Mouse (Mus musculus) heart, postnatal 0 days (tissue): ENCODE data around the gene Fam189a1. TPM values are rescaled to one million over a fixed set of nuclear protein-coding genes. Genes with fewer than 3 reads are reported as not detected.

Experiments used
- ATAC-seq: fragments of 200-750 bp; cut with Nextera tagmentation; 2 replicates; pipeline ENCODE4 v1.8.0; 2017; ENCODE audit warnings: low read depth, moderate number of reproducible peaks, moderate library complexity; ENCODE audit not compliant: insufficient read depth
- DNase-seq: peaks from one replicate; pipeline ENCODE4 v3.0.0-alpha.2; 2016; ENCODE audit warnings: low spot score
- H3K27ac ChIP-seq: fragments of 300-500 bp; sonication (generic); 2 replicates; pipeline ENCODE4 v1.5.1; 2014; ENCODE audit warnings: low read depth, mild to moderate bottlenecking
- H3K27me3 ChIP-seq: fragments of 300-500 bp; sonication (generic); 2 replicates; pipeline ENCODE4 v1.6.1; 2014; ENCODE audit warnings: low read length, mixed read lengths; ENCODE audit not compliant: control insufficient read depth, insufficient read depth
- H3K36me3 ChIP-seq: fragments of 300-500 bp; sonication (generic); replicated peaks from 2 replicates; pipeline ENCODE4 v1.6.1; 2014; ENCODE audit warnings: low read length, mixed read lengths; ENCODE audit not compliant: control insufficient read depth, insufficient read depth
- H3K4me1 ChIP-seq: fragments of 300-500 bp; sonication (generic); 2 replicates; pipeline ENCODE4 v1.6.1; 2014; ENCODE audit warnings: antibody characterized with exemption; ENCODE audit not compliant: control insufficient read depth, insufficient read depth
- H3K4me2 ChIP-seq: fragments of 300-500 bp; sonication (generic); 2 replicates; pipeline ENCODE4 v1.6.1; 2014; ENCODE audit warnings: low read depth, mild to moderate bottlenecking, low read length, moderate library complexity
- H3K4me3 ChIP-seq: fragments of 300-500 bp; sonication (generic); 2 replicates; pipeline ENCODE4 v1.5.1; 2014; ENCODE audit warnings: low read depth, low read length
- H3K9ac ChIP-seq: fragments of 300-500 bp; sonication (generic); replicated peaks from 2 replicates; pipeline ENCODE4 v1.6.1; 2014; ENCODE audit warnings: low read depth, low read length, mixed read lengths
- H3K9me3 ChIP-seq: fragments of 300-500 bp; sonication (generic); replicated peaks from 2 replicates; pipeline ENCODE4 v1.6.1; 2016; ENCODE audit warnings: low read length; ENCODE audit not compliant: control insufficient read depth
- CTCF ChIP-seq: IDR thresholded peaks from 2 replicates; pipeline ENCODE4 v1.5.1; 2016; ENCODE audit warnings: antibody characterized with exemption, control low read depth, low read depth
- EP300 ChIP-seq: IDR thresholded peaks from 2 replicates; pipeline ENCODE4 v1.6.1; 2016; ENCODE audit warnings: antibody characterized with exemption, low read depth
- WGBS: fragments of 180-500 bp; shearing (Covaris S2); extraction: QIAGEN DNeasy Blood & Tissue Kit; methylation state at CpG from one replicate; pipeline ENCODE4 v1.1.7; 2014; 5-methylcytosine and 5-hydroxymethylcytosine counted together
- polyA plus RNA-seq: library from polyadenylated mRNA; unstranded; fragments of >200 nt; fragmentation: Nextera tagmentation; extraction: Ambion mirVana; gene quantifications from 2 replicates; pipeline ENCODE4 v1.2.1, GENCODE M21; 2015
- total RNA-seq: library from RNA; depleted of rRNA; stranded (reverse); fragments of >200 nt; gene quantifications from 2 replicates; pipeline ENCODE4 v1.2.3, GENCODE M21; 2014; ENCODE audit warnings: low replicate concordance

The Fam189a1 gene
- total and polyA plus RNA-seq, 2 experiments from 2014 or later, result 0.11 to 0.42 TPM

DNA sequence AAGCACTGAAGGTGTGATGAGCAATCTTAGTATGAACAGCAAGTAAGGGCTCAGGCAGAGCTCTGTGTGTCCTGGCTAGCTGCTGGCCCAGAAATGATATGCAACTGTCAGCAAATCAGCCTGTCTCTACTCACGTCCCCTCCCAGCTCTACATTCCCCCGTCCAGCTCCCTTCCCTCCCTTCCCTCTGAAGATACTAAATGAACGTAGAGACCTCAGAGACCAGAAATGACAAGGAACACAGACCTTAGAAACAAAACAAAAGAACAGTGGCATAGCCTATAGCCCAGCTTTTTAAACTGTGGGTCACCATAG is 73.6 kb downstream of the Fam189a1 start:
- Histone ChIP-seq H3K27ac (no peak overlapping the region), H3K9ac (no peak overlapping the region), H3K4me2 (no peak overlapping the region), H3K9me3 (no peaks in the 10 kb centered on the region), H3K36me3 (no peaks in the 10 kb centered on the region), H3K4me1 (0 out of 2 replicates have a peak, but pooled peaks cover 5% of the 10 kb centered on the region), H3K27me3 (no peaks in the 10 kb centered on the region), H3K4me3 (no peak overlapping the region)
- no peak for TF ChIP-seq CTCF
- TF ChIP-seq EP300, result no peak
- 12% methylated on average over 3 of the region's 3 CpGs for WGBS
- ATAC-seq (no peak), DNase-seq (no peak)

DNA sequence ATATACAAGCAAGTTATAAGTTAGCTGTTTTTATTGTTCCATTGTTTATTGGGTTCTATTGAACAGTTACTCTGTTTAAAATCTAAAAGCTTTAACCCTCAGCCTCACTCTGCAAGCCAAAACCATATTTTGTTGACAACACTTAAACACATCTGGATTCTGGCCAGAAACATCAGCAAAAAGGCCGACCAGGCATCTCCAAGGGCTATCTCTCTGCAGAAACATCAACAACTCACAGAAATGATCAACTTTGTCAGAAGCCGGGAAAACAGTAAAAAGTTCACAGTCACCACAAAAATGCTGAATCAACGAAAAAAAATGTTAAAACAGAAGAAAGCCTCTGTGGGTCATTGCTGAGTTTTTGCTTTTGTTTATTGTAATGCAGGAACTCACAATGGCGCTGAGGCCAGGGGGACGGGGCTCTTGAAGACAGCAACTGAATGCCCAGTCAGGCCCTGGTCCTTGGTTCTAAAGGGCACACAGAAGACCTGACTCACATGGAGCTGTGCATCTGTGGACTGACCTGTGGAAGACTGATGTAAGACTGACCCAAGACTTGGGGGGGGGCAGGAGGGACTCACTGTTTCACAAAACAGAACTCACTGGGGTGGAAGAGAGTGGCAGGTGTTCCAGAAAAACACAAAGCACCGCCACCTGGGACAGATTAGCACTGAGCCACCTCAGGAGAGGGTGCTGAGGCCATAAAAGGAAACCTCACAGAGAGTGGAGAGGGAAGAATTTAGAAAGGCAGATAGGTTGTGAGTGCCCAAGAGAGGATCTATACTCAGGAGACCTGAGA is 74.2 kb downstream of the Fam189a1 start:
- Histone ChIP-seq H3K4me3 (no peak overlapping the region), H3K9me3 (no peaks in the 10 kb centered on the region), H3K9ac (no peak overlapping the region), H3K4me2 (no peak overlapping the region), H3K36me3 (no peaks in the 10 kb centered on the region), H3K27ac (no peak overlapping the region), H3K27me3 (no peaks in the 10 kb centered on the region), H3K4me1 (0 out of 2 replicates have a peak, but pooled peaks cover 5% of the 10 kb centered on the region)
- 42% methylated on average over 6 of the region's 6 CpGs for WGBS
- DNase-seq, result no peak
- no peak for ATAC-seq
- TF ChIP-seq EP300, result no peak
- TF ChIP-seq CTCF, result no peak

DNA sequence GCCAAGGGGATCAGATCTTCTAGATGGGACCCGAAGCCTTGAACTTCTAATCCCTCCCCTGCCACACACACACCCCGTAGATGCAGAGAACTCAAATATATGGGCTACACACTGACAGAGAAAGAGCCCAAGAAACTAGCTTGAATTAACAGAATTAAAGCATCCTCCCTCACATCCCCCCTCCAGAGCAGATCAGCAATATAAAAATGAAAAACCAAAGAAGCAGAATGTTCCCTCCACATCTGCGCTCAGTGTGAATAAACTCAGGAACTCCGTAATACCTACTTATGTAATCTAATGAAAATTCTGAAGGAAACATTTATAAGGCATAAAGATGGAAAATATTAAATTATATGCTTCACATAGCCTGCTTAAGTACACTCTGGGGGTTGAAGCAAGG is 80.2 kb downstream of the Fam189a1 start:
- Histone ChIP-seq H3K4me1 (no peaks in the 10 kb centered on the region), H3K4me3 (no peak overlapping the region), H3K9me3 (0 out of 2 replicates have a peak, but pooled peaks cover 2% of the 10 kb centered on the region), H3K36me3 (no peaks in the 10 kb centered on the region), H3K4me2 (no peak overlapping the region), H3K27me3 (no peaks in the 10 kb centered on the region), H3K27ac (no peak overlapping the region), H3K9ac (no peak overlapping the region)
- ATAC-seq (no peak), DNase-seq (no peak)
- WGBS, result 85% methylated on average over 4 of the region's 4 CpGs
- no peak for TF ChIP-seq EP300
- TF ChIP-seq CTCF, result no peak

DNA sequence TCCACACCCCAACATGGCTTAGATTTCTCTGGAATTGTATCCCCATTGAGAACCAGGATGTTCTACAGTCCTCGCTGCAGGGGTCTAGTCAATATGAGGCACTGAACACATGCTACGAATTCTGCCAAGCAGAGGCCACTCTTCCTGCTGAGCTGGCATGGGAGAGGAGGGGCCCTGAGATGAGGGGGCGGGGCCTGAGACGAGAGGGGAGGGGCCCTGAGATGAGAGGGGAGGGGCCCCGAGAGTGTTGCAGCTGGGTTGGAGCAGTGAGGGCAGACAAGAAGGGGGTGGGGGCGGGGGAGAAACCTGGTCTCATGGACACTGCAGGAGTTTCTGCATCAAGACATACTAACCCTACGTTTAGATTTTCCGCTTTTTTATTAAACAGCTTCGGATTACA is 82.2 kb downstream of the Fam189a1 start:
- no peak for DNase-seq
- TF ChIP-seq CTCF (no peak), EP300 (no peak)
- ATAC-seq, result no peak
- Histone ChIP-seq H3K36me3 (no peaks in the 10 kb centered on the region), H3K27me3 (no peaks in the 10 kb centered on the region), H3K9ac (no peak overlapping the region), H3K4me3 (no peak overlapping the region), H3K4me1 (no peaks in the 10 kb centered on the region), H3K9me3 (0 out of 2 replicates have a peak, but pooled peaks cover 5% of the 10 kb centered on the region), H3K4me2 (no peak overlapping the region), H3K27ac (no peak overlapping the region)
- 40% methylated on average over 9 of the region's 9 CpGs for WGBS

- ATAC-seq (no peak), DNase-seq (peak; percentile 19)
- WGBS, result 28% methylated on average over 6 of the region's 6 CpGs
- H3K9ac ChIP-seq, result no peak overlapping the region
- TF ChIP-seq CTCF (peak; percentile 73), EP300 (no peak)
- H3K4me2 ChIP-seq, result no peak overlapping the region
- 0 out of 2 replicates have a peak, but pooled peaks cover 5% of the 10 kb centered on the region for H3K9me3 ChIP-seq
- H3K27ac ChIP-seq, result no peak overlapping the region
- no peaks in the 10 kb centered on the region for H3K4me1 ChIP-seq
- no peaks in the 10 kb centered on the region for H3K27me3 ChIP-seq
- H3K4me3 ChIP-seq, result no peak overlapping the region
- H3K36me3 ChIP-seq, result no peaks in the 10 kb centered on the region
Observed at GRCm38 (mm10) chr7:65073555-65073954, 82.8 kb downstream of the Fam189a1 start.

GRCm38 (mm10) chr7:65066211-65066610 is 90.2 kb downstream of the Fam189a1 start:
- Histone ChIP-seq H3K4me3 (no peak overlapping the region), H3K9me3 (0 out of 2 replicates have a peak, but pooled peaks cover 4% of the 10 kb centered on the region), H3K4me2 (no peak overlapping the region), H3K27me3 (no peaks in the 10 kb centered on the region), H3K36me3 (no peaks in the 10 kb centered on the region), H3K27ac (no peak overlapping the region), H3K4me1 (no peaks in the 10 kb centered on the region), H3K9ac (no peak overlapping the region)
- DNase-seq (no peak), ATAC-seq (no peak)
- WGBS, result 85% methylated on average over 7 of the region's 7 CpGs
- TF ChIP-seq EP300 (no peak), CTCF (no peak)
